Mouse (Mus musculus) heart, adult 8-10 months (tissue): Measurements from ENCODE around the gene Tmem210. TPM values are rescaled to one million over a fixed set of nuclear protein-coding genes. Genes with fewer than 3 reads are reported as not detected.

ENCODE experiments used
- total RNA-seq, 4 experiments: library from RNA; stranded (reverse); gene quantifications; 2 replicates each; pipeline ENCODE4 v1.2.4; 2022

The Tmem210 gene
- total RNA-seq, 4 experiments from 2014 or later, result not detected

Other genes with a start within 250 kb of the Tmem210 start
- 10 to 100 TPM; 11.7 to 15.9 (median 12.2) TPM for gene Nsmf, start 233.8 kb upstream of the Tmem210 start, total RNA-seq
- not detected for gene Entpd8, start 207.8 kb upstream of the Tmem210 start, total RNA-seq
- gene Noxa1, start 193.0 kb upstream of the Tmem210 start, total RNA-seq, result not detected
- 1 to 10 TPM; 5.0 to 9.4 (median 9.2) TPM for gene Nrarp, start 107.4 kb upstream of the Tmem210 start, total RNA-seq
- gene Tor4a, start 91.3 kb upstream of the Tmem210 start, total RNA-seq, result 1 to 10 TPM; 3.9 to 5.0 (median 4.7) TPM
- gene Nelfb, start 76.7 kb upstream of the Tmem210 start, total RNA-seq, result 10 to 100 TPM; 38.5 to 49.3 (median 39.5) TPM
- gene Stpg3, start 73.5 kb upstream of the Tmem210 start, total RNA-seq, result not detected
- gene Fam166a, start 69.4 kb upstream of the Tmem210 start, total RNA-seq, result not detected
- 100 to 1,000 TPM; 308 to 380 (median 323) TPM for gene Tubb4b, start 63.4 kb upstream of the Tmem210 start, total RNA-seq
- gene Slc34a3, start 53.8 kb upstream of the Tmem210 start, total RNA-seq, result not detected
- not detected for gene Rnf224, start 51.4 kb upstream of the Tmem210 start, total RNA-seq
- gene Rnf208, start 45.9 kb upstream of the Tmem210 start, total RNA-seq, result 1 to 10 TPM in 2 of 4 experiments, under 1 TPM in 2; 0.53 to 1.7 (median 1.2) TPM
- gene Cysrt1, start 45.7 kb upstream of the Tmem210 start, total RNA-seq, result not detected
- 1 to 10 TPM; 1.8 to 2.4 (median 2.1) TPM for gene AL732309.1, start 41.3 kb upstream of the Tmem210 start, total RNA-seq
- 10 to 100 TPM; 11.4 to 16.1 (median 13.6) TPM for gene Tmem203, start 32.7 kb upstream of the Tmem210 start, total RNA-seq
- 1 to 10 TPM; 4.0 to 8.6 (median 6.7) TPM for gene Tprn, start 25.5 kb upstream of the Tmem210 start, total RNA-seq
- 10 to 100 TPM; 39.5 to 47.1 (median 40.1) TPM for gene Ssna1, start 15.7 kb upstream of the Tmem210 start, total RNA-seq
- 10 to 100 TPM; 36.8 to 39.8 (median 37.6) TPM for gene Anapc2, start 15.7 kb upstream of the Tmem210 start, total RNA-seq
- not detected for gene Lrrc26, start 1.8 kb downstream of the Tmem210 start, total RNA-seq
- gene Grin1, start 31.0 kb downstream of the Tmem210 start, total RNA-seq, result under 1 TPM in 2 of 4 experiments, not detected in 2; 0.09 to 0.11 TPM
- 10 to 100 TPM; 19.9 to 28.2 (median 22.5) TPM for gene Man1b1, start 44.2 kb downstream of the Tmem210 start, total RNA-seq
- gene Dpp7, start 68.2 kb downstream of the Tmem210 start, total RNA-seq, result 1 to 10 TPM; 3.8 to 5.2 (median 5.1) TPM
- gene Uap1l1, start 77.5 kb downstream of the Tmem210 start, total RNA-seq, result 10 to 100 TPM in 1 of 4 experiments, 1 to 10 TPM in 3; 8.9 to 10.7 (median 9.5) TPM
- gene Sapcd2, start 84.2 kb downstream of the Tmem210 start, total RNA-seq, result not detected
- 10 to 100 TPM; 11.6 to 14.4 (median 12.6) TPM for gene Entpd2, start 107.7 kb downstream of the Tmem210 start, total RNA-seq
- 10 to 100 TPM; 25.3 to 35.8 (median 33.6) TPM for gene Npdc1, start 111.2 kb downstream of the Tmem210 start, total RNA-seq
- gene Fut7, start 135.1 kb downstream of the Tmem210 start, total RNA-seq, result under 1 TPM in 2 of 4 experiments, not detected in 2; 0.16 to 0.60 TPM
- 10 to 100 TPM; 42.5 to 47.2 (median 45.2) TPM for gene Abca2, start 140.6 kb downstream of the Tmem210 start, total RNA-seq
- gene Clic3, start 168.7 kb downstream of the Tmem210 start, total RNA-seq, result 1 to 10 TPM; 1.3 to 3.6 (median 2.3) TPM
- gene Paxx, start 172.9 kb downstream of the Tmem210 start, total RNA-seq, result 10 to 100 TPM; 21.4 to 30.7 (median 23.3) TPM
- 1,000 to 10,000 TPM in 1 of 4 experiments, 100 to 1,000 TPM in 3; 350 to 1,004 (median 621) TPM for gene Ptgds, start 181.9 kb downstream of the Tmem210 start, total RNA-seq
- gene Lcn12, start 205.8 kb downstream of the Tmem210 start, total RNA-seq, result not detected
- gene Fbxw5, start 212.6 kb downstream of the Tmem210 start, total RNA-seq, result 100 to 1,000 TPM in 1 of 4 experiments, 10 to 100 TPM in 3; 79.4 to 105 (median 88.7) TPM
- 1 to 10 TPM; 1.7 to 2.6 (median 2.0) TPM for gene C8g, start 213.6 kb downstream of the Tmem210 start, total RNA-seq